Mouse (Mus musculus) embryonic fibroblast, embryonic 13.5 days (primary cell): ENCODE results near the gene Zim1.

Source experiments
- CTCF ChIP-seq: IDR thresholded peaks from 2 replicates; pipeline ENCODE4 v1.5.1; 2011; ENCODE audit warnings: mild to moderate bottlenecking, control low read depth, low read length, moderate library complexity, borderline replicate concordance; ENCODE audit not compliant: insufficient read depth
- POLR2A ChIP-seq: IDR thresholded peaks from 2 replicates; pipeline ENCODE4 v1.6.1; 2011; ENCODE audit warnings: low read depth, mild to moderate bottlenecking, control low read depth, low read length, moderate library complexity

DNA sequence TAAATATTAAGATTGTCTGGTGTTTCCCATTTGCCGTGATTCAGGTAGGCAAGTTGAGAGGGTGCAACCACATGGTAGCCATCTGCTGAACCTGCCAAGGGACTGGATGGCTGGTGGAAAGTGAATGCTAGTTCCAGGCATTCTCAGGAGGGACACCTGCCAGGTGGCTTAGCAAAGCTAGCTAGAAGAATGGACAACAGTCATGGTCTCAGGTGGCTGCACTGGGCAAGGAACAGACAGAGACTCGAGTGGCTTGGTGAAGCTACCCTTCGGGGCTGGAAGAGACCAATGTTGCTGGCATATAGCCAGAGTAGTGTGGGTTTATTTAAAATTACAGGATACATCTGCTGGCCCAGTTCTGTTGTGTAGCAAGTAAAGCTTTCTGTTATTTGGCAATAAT, 60.4 kb downstream of the Zim1 start:
- TF ChIP-seq POLR2A, result no peak
- no peak for TF ChIP-seq CTCF
